Mouse (Mus musculus): ENCODE measurements around the gene Gm4894. TPM values are rescaled to one million over a fixed set of nuclear protein-coding genes. Genes with fewer than 3 reads are reported as not detected.

The Gm4894 gene
- total RNA-seq (2023): not detected

GRCm38 (mm10) chr9:49250231-49250630 is at the start of gene Gm4894:
Gene Gm4894 (plus strand): TSS chr9:49250531.

Other genes starting within 250 kb of the Gm4894 start
- gene Zw10, start 194.9 kb upstream of the Gm4894 start, total RNA-seq (2023): 10 to 100 TPM; 19.1 to 22.4 TPM
- not detected for gene Tmprss5, start 169.3 kb upstream of the Gm4894 start, total RNA-seq (2023)
- gene Drd2, start 90.1 kb downstream of the Gm4894 start, total RNA-seq (2023): not detected
- gene Ankk1, start 176.5 kb downstream of the Gm4894 start, total RNA-seq (2023): not detected
- 1 to 10 TPM; 1.6 to 2.7 TPM for gene Ttc12, start 235.7 kb downstream of the Gm4894 start, total RNA-seq (2023)